Mouse (Mus musculus) midbrain, embryonic 14.5 days (tissue): ENCODE results near the gene Gm20388. TPM values are rescaled to one million over a fixed set of nuclear protein-coding genes. Genes with fewer than 3 reads are reported as not detected.

Source experiments
- ATAC-seq: fragments of 200-750 bp; cut with Nextera tagmentation; 2 replicates; pipeline ENCODE4 v1.8.0; 2017; ENCODE audit warnings: moderate number of reproducible peaks, moderate library complexity; ENCODE audit not compliant: low FRiP score, low TSS enrichment
- DNase-seq: peaks from one replicate; pipeline ENCODE4 v3.0.0-alpha.2; 2015
- H3K27ac ChIP-seq: fragments of 300-500 bp; sonication (generic); replicated peaks from 2 replicates; pipeline ENCODE4 v1.5.1; 2014; ENCODE audit warnings: mild to moderate bottlenecking, low read depth, low read length, moderate library complexity
- H3K27me3 ChIP-seq: fragments of 300-500 bp; sonication (generic); 2 replicates; pipeline ENCODE4 v1.6.1; 2014; ENCODE audit warnings: low read length, control low read depth, mixed read lengths; ENCODE audit not compliant: control insufficient read depth, insufficient read depth
- H3K36me3 ChIP-seq: fragments of 300-500 bp; sonication (generic); 2 replicates; pipeline ENCODE4 v1.6.1; 2014; ENCODE audit warnings: low read length, control low read depth; ENCODE audit not compliant: control insufficient read depth, insufficient read depth
- H3K4me1 ChIP-seq: fragments of 300-500 bp; sonication (generic); 2 replicates; pipeline ENCODE4 v1.6.1; 2014; ENCODE audit warnings: mild to moderate bottlenecking, antibody characterized with exemption, low read length, control low read depth; ENCODE audit not compliant: control insufficient read depth, insufficient read depth
- H3K4me2 ChIP-seq: fragments of 300-500 bp; sonication (generic); 2 replicates; pipeline ENCODE4 v1.6.1; 2014; ENCODE audit warnings: mild to moderate bottlenecking, low read length, moderate library complexity
- H3K4me3 ChIP-seq: fragments of 300-500 bp; sonication (generic); replicated peaks from 2 replicates; pipeline ENCODE4 v1.5.1; 2014; ENCODE audit warnings: low read depth, low read length
- H3K9ac ChIP-seq: fragments of 300-500 bp; sonication (generic); replicated peaks from 2 replicates; pipeline ENCODE4 v1.6.1; 2014; ENCODE audit warnings: mild to moderate bottlenecking, low read length, moderate library complexity
- H3K9me3 ChIP-seq: fragments of 300-500 bp; sonication (generic); 2 replicates; pipeline ENCODE4 v1.6.1; 2016; ENCODE audit warnings: low read length, control low read depth, mixed read lengths; ENCODE audit not compliant: control insufficient read depth
- WGBS: fragments of 180-500 bp; shearing (Covaris S2); extraction: QIAGEN DNeasy Blood & Tissue Kit; methylation state at CpG from one replicate; pipeline ENCODE4 v1.1.7; 2014; 5-methylcytosine and 5-hydroxymethylcytosine counted together
- polyA plus RNA-seq: library from polyadenylated mRNA; unstranded; fragments of >200 nt; fragmentation: Nextera tagmentation; extraction: Ambion mirVana; gene quantifications from 2 replicates; pipeline ENCODE4 v1.2.1, GENCODE M21; 2014

Gene Gm20388
- polyA plus RNA-seq, 1 experiment from 2014 or later, result 4.1 TPM

GRCm38 (mm10) chr8:122928631-122929224 lies 3018.1 kb downstream of the Gm20388 start:
- Histone ChIP-seq H3K27me3 (no peaks in the 10 kb centered on the region), H3K4me2 (no peak overlapping the region), H3K4me3 (no peak overlapping the region), H3K27ac (no peak overlapping the region), H3K36me3 (no peaks in the 10 kb centered on the region), H3K4me1 (0 out of 2 replicates have a peak, but pooled peaks cover 2% of the 10 kb centered on the region), H3K9me3 (no peaks in the 10 kb centered on the region), H3K9ac (no peak overlapping the region)
- 92% methylated on average over 7 of the region's 7 CpGs for WGBS
- no peak for ATAC-seq
- no peak for DNase-seq

- no peak for DNase-seq
- WGBS, result 65% methylated on average over 3 of the region's 3 CpGs
Measured at GRCm38 (mm10) chr8:122931834-122932560, 3021.4 kb downstream of the Gm20388 start.

GRCm38 (mm10) chr8:122932561-122932959 lies 3021.9 kb downstream of the Gm20388 start:
- Histone ChIP-seq H3K9ac (no peak overlapping the region), H3K4me3 (no peak overlapping the region), H3K27me3 (no peaks in the 10 kb centered on the region), H3K9me3 (no peaks in the 10 kb centered on the region), H3K27ac (no peak overlapping the region), H3K36me3 (no peaks in the 10 kb centered on the region), H3K4me2 (no peak overlapping the region), H3K4me1 (no peaks in the 10 kb centered on the region; the same call in 1 of the 2 replicates)
- ATAC-seq, result no peak
- DNase-seq, result no peak
- WGBS, result 90% methylated on average over 2 of the region's 2 CpGs

More at GRCm38 (mm10) chr8:122931834-122932560, 3021.4 kb downstream of the Gm20388 start:
- no peaks in the 10 kb centered on the region for H3K9me3 ChIP-seq
- no peak for ATAC-seq
- no peaks in the 10 kb centered on the region; the same call in 1 of the 2 replicates for H3K4me1 ChIP-seq
- no peak overlapping the region for H3K9ac ChIP-seq
- H3K27ac ChIP-seq, result no peak overlapping the region
- no peak overlapping the region for H3K4me2 ChIP-seq
- no peaks in the 10 kb centered on the region for H3K27me3 ChIP-seq
- H3K36me3 ChIP-seq, result no peaks in the 10 kb centered on the region
- no peak overlapping the region for H3K4me3 ChIP-seq

GRCm38 (mm10) chr8:122933973-122934372 lies 3023.3 kb downstream of the Gm20388 start:
- no peak for DNase-seq
- H3K27me3 ChIP-seq, result no peaks in the 10 kb centered on the region

GRCm38 (mm10) chr8:122935118-122935517 lies 3024.5 kb downstream of the Gm20388 start:
- ATAC-seq (no peak), DNase-seq (no peak)
- H3K27ac ChIP-seq, result no peak overlapping the region
- no peak overlapping the region for H3K4me2 ChIP-seq
- H3K27me3 ChIP-seq, result no peaks in the 10 kb centered on the region
- H3K4me1 ChIP-seq, result peaks cover 4% of the 10 kb centered on the region; the same call in 1 of the 2 replicates
- H3K9ac ChIP-seq, result no peak overlapping the region
- no peaks in the 10 kb centered on the region for H3K9me3 ChIP-seq
- no peak overlapping the region for H3K4me3 ChIP-seq
- WGBS, result 89% methylated on average over 1 of the region's 1 CpGs
- no peaks in the 10 kb centered on the region for H3K36me3 ChIP-seq

More at GRCm38 (mm10) chr8:122933973-122934372, 3023.3 kb downstream of the Gm20388 start:
- Histone ChIP-seq H3K36me3 (no peaks in the 10 kb centered on the region), H3K27ac (no peak overlapping the region), H3K9me3 (no peaks in the 10 kb centered on the region), H3K4me1 (peaks cover 4% of the 10 kb centered on the region; the same call in 1 of the 2 replicates), H3K4me3 (no peak overlapping the region), H3K9ac (no peak overlapping the region), H3K4me2 (no peak overlapping the region)
- no peak for ATAC-seq

GRCm38 (mm10) chr8:122935912-122936311 lies 3025.3 kb downstream of the Gm20388 start:
- Histone ChIP-seq H3K9me3 (no peaks in the 10 kb centered on the region), H3K4me3 (no peak overlapping the region), H3K27ac (no peak overlapping the region), H3K4me1 (peaks cover 4% of the 10 kb centered on the region; the same call in 1 of the 2 replicates), H3K9ac (no peak overlapping the region), H3K4me2 (no peak overlapping the region), H3K27me3 (no peaks in the 10 kb centered on the region), H3K36me3 (no peaks in the 10 kb centered on the region)
- WGBS, result 90% methylated on average over 3 of the region's 3 CpGs
- ATAC-seq, result no peak
- DNase-seq, result no peak

- Histone ChIP-seq H3K36me3 (no peaks in the 10 kb centered on the region), H3K9ac (no peak overlapping the region), H3K9me3 (no peaks in the 10 kb centered on the region), H3K27me3 (no peaks in the 10 kb centered on the region), H3K4me1 (peaks cover 5% of the 10 kb centered on the region; the same call in 1 of the 2 replicates), H3K4me2 (no peak overlapping the region), H3K27ac (no peak overlapping the region), H3K4me3 (no peak overlapping the region)
- 82% methylated on average over 2 of the region's 2 CpGs for WGBS
- ATAC-seq, result no peak
- DNase-seq, result no peak
Measured at GRCm38 (mm10) chr8:122937545-122938053, 3027.0 kb downstream of the Gm20388 start.

GRCm38 (mm10) chr8:122938170-122938569 lies 3027.5 kb downstream of the Gm20388 start:
- no peak overlapping the region for H3K9ac ChIP-seq
- H3K4me1 ChIP-seq, result peaks cover 8% of the 10 kb centered on the region; the same call in 1 of the 2 replicates
- H3K4me2 ChIP-seq, result no peak overlapping the region
- WGBS, result 73% methylated on average over 3 of the region's 3 CpGs
- no peak for DNase-seq
- no peak for ATAC-seq
- no peaks in the 10 kb centered on the region for H3K36me3 ChIP-seq
- H3K27ac ChIP-seq, result no peak overlapping the region
- no peaks in the 10 kb centered on the region for H3K9me3 ChIP-seq
- no peaks in the 10 kb centered on the region for H3K27me3 ChIP-seq
- no peak overlapping the region for H3K4me3 ChIP-seq
